Mouse (Mus musculus) E14TG2a.4 (cell line): ENCODE data around the gene Cd68.

ENCODE experiments used
- CTCF ChIP-seq: conservative IDR thresholded peaks from 2 replicates; pipeline ENCODE4 v1.5.1; 2014; ENCODE audit warnings: low read length
- POU5F1 ChIP-seq: IDR thresholded peaks from 2 replicates; pipeline ENCODE4 v1.6.1; 2014; ENCODE audit warnings: low read length, borderline replicate concordance

- TF ChIP-seq CTCF = no peak
- TF ChIP-seq POU5F1 = no peak
These were observed 8.5 kb downstream of the Cd68 start for GRCm38 (mm10) chr11:69657462-69657881.
